Mouse (Mus musculus) midbrain, embryonic 14.5 days (tissue): ENCODE measurements around the gene Txnrd3. TPM values are rescaled to one million over a fixed set of nuclear protein-coding genes. Genes with fewer than 3 reads are reported as not detected.

Source experiments
- ATAC-seq: fragments of 200-750 bp; cut with Nextera tagmentation; 2 replicates; pipeline ENCODE4 v1.8.0; 2017; ENCODE audit warnings: moderate number of reproducible peaks, moderate library complexity; ENCODE audit not compliant: low FRiP score, low TSS enrichment
- DNase-seq: peaks from one replicate; pipeline ENCODE4 v3.0.0-alpha.2; 2015
- H3K27ac ChIP-seq: fragments of 300-500 bp; sonication (generic); replicated peaks from 2 replicates; pipeline ENCODE4 v1.5.1; 2014; ENCODE audit warnings: mild to moderate bottlenecking, low read depth, low read length, moderate library complexity
- H3K27me3 ChIP-seq: fragments of 300-500 bp; sonication (generic); 2 replicates; pipeline ENCODE4 v1.6.1; 2014; ENCODE audit warnings: low read length, control low read depth, mixed read lengths; ENCODE audit not compliant: control insufficient read depth, insufficient read depth
- H3K36me3 ChIP-seq: fragments of 300-500 bp; sonication (generic); 2 replicates; pipeline ENCODE4 v1.6.1; 2014; ENCODE audit warnings: low read length, control low read depth; ENCODE audit not compliant: control insufficient read depth, insufficient read depth
- H3K4me1 ChIP-seq: fragments of 300-500 bp; sonication (generic); 2 replicates; pipeline ENCODE4 v1.6.1; 2014; ENCODE audit warnings: mild to moderate bottlenecking, antibody characterized with exemption, low read length, control low read depth; ENCODE audit not compliant: control insufficient read depth, insufficient read depth
- H3K4me2 ChIP-seq: fragments of 300-500 bp; sonication (generic); 2 replicates; pipeline ENCODE4 v1.6.1; 2014; ENCODE audit warnings: mild to moderate bottlenecking, low read length, moderate library complexity
- H3K4me3 ChIP-seq: fragments of 300-500 bp; sonication (generic); replicated peaks from 2 replicates; pipeline ENCODE4 v1.5.1; 2014; ENCODE audit warnings: low read depth, low read length
- H3K9ac ChIP-seq: fragments of 300-500 bp; sonication (generic); replicated peaks from 2 replicates; pipeline ENCODE4 v1.6.1; 2014; ENCODE audit warnings: mild to moderate bottlenecking, low read length, moderate library complexity
- H3K9me3 ChIP-seq: fragments of 300-500 bp; sonication (generic); 2 replicates; pipeline ENCODE4 v1.6.1; 2016; ENCODE audit warnings: low read length, control low read depth, mixed read lengths; ENCODE audit not compliant: control insufficient read depth
- WGBS: fragments of 180-500 bp; shearing (Covaris S2); extraction: QIAGEN DNeasy Blood & Tissue Kit; methylation state at CpG from one replicate; pipeline ENCODE4 v1.1.7; 2014; 5-methylcytosine and 5-hydroxymethylcytosine counted together
- polyA plus RNA-seq: library from polyadenylated mRNA; unstranded; fragments of >200 nt; fragmentation: Nextera tagmentation; extraction: Ambion mirVana; gene quantifications from 2 replicates; pipeline ENCODE4 v1.2.1, GENCODE M21; 2014

The Txnrd3 gene
- polyA plus RNA-seq, 1 experiment from 2014 or later = 17.6 TPM

DNA sequence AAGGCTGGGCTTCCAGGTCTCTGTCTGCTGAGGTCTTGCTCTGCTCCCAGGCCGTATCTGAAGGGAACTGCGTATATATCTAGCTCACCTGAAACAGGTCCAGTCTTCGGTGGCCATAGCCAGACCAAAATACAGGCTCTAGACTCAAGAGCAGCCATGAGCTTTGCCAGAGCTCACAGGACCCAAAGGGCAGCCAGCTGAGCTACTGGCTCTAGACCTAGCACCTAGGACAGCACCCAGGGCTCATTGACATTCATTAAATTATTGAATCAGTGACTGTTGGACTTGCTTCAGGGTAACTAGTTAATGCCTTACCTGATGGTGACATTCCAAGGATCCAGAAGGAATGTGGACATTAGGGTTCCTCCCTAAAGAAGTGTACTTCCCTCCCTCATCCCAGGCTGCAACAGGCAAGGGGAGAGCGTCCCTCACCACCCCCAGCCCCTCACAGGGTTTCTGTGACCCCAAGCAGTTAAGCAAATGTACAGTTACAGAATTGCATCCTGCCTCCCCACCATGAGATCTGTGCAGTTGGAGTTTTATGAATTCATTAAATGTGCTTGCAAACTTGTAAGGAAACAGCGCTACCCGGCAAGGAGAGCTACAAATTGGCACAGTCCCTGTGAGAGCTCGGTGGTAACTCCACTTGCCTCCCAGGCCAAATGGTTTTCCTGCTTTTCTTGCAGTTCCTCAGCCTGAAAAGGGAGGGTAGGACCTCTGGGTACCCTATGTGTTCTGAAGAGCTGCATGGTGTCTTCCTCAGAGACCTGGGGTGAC is 29.0 kb upstream of the Txnrd3 start:
- H3K9me3 ChIP-seq = no peaks in the 10 kb centered on the region
- H3K4me1 ChIP-seq = peaks cover 23% of the 10 kb centered on the region
- DNase-seq = peak; percentile 29
- no peaks in the 10 kb centered on the region for H3K36me3 ChIP-seq
- H3K27ac ChIP-seq = peak overlapping the region; percentile 93
- no peaks in the 10 kb centered on the region for H3K27me3 ChIP-seq
- H3K4me2 ChIP-seq = no peak overlapping the region
- 67% methylated on average over 7 of the region's 7 CpGs for WGBS
- H3K9ac ChIP-seq = no peak overlapping the region
- no peak for ATAC-seq
- no peak overlapping the region for H3K4me3 ChIP-seq

DNA sequence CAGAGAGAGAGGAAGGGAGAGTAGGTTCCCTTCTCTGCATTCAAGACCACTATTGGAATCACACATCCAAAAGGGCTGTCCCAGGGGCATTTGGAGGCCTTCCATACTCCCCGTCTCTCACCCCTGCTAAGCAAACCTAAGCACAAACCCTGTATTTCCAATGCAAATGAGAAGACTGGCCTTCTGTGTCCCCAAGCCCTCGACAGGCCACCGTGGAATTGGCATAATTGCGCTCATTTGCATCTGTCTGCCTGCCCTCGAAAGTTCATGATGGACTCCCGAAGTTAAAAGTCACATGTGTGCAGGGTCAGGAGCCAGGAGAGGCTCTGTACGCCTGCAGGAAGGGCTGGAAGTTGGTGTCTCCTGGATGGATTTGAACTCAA is 28.4 kb upstream of the Txnrd3 start:
- Histone ChIP-seq H3K9ac (no peak overlapping the region), H3K4me1 (peaks cover 23% of the 10 kb centered on the region), H3K27me3 (no peaks in the 10 kb centered on the region), H3K4me2 (no peak overlapping the region), H3K9me3 (no peaks in the 10 kb centered on the region), H3K36me3 (no peaks in the 10 kb centered on the region), H3K4me3 (no peak overlapping the region), H3K27ac (peak overlapping the region; percentile 93)
- WGBS = 19% methylated on average over 7 of the region's 7 CpGs
- DNase-seq (peak; percentile 58), ATAC-seq (no peak)

- no peak overlapping the region for H3K4me3 ChIP-seq
Observed at GRCm38 (mm10) chr6:89622647-89623046, 21.1 kb upstream of the Txnrd3 start.

GRCm38 (mm10) chr6:89628045-89628785 is 15.6 kb upstream of the Txnrd3 start:
- ATAC-seq = no peak
- Histone ChIP-seq H3K4me2 (no peak overlapping the region), H3K27me3 (no peaks in the 10 kb centered on the region), H3K4me1 (peaks cover 3% of the 10 kb centered on the region; the same call in 1 of the 2 replicates), H3K9me3 (no peaks in the 10 kb centered on the region), H3K36me3 (no peaks in the 10 kb centered on the region), H3K9ac (no peak overlapping the region), H3K27ac (no peak overlapping the region), H3K4me3 (no peak overlapping the region)
- WGBS = 72% methylated on average over 8 of the region's 8 CpGs
- no peak for DNase-seq

More at GRCm38 (mm10) chr6:89622647-89623046, 21.1 kb upstream of the Txnrd3 start:
- no peak overlapping the region for H3K4me2 ChIP-seq
- DNase-seq (no peak), ATAC-seq (no peak)
- H3K27ac ChIP-seq = no peak overlapping the region
- H3K4me1 ChIP-seq = no peaks in the 10 kb centered on the region
- H3K9ac ChIP-seq = no peak overlapping the region
- H3K36me3 ChIP-seq = no peaks in the 10 kb centered on the region
- no peaks in the 10 kb centered on the region for H3K27me3 ChIP-seq
- H3K9me3 ChIP-seq = no peaks in the 10 kb centered on the region
- 88% methylated on average over 3 of the region's 3 CpGs for WGBS

DNA sequence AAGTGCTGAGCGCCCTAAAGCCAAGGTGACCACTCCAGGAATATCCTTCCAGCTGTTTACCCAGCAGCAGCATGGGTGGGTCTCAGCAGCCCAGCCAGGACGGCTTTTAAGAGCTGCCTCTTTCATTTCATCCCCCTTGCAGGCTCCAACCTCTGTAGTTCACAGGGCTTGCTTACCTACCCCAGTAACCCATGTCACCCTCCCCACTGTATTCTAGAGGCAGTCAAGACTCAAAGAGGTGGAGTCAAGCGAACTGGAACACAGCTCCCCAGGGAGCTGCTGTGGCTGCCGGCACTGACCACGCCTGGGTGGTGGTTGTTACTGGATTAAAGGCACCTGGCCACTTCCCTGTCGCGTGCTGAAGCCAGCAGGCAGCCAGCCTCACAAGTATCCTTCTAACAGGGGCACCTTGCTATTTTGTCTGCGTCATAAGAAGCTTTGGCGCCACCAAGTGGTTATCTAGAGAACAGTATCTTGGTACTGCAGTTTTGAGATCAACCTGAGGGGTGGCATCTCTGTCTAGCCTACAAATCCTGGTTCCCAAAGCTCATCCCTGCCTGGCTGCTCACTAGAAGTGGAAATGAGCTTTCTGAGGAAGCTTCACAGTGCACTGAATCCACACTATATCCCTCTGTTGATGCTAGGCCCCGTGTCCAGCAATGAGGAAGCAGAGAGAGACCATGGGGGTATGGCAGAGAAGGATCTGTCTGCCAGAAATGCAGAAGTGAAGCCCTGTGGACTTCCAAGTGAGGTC is 11.8 kb upstream of the Txnrd3 start:
- 11% methylated on average over 10 of the region's 10 CpGs for whole genome bisulfite sequencing
- no peak overlapping the region for H3K27ac ChIP-seq
- no peaks in the 10 kb centered on the region for H3K36me3 ChIP-seq
- no peak overlapping the region; the same call in 1 of the 2 replicates for H3K9ac ChIP-seq
- H3K4me2 ChIP-seq = peak overlapping the region; percentile 30; the same call in 1 of the 2 replicates
- H3K27me3 ChIP-seq = no peaks in the 10 kb centered on the region
- H3K9me3 ChIP-seq = no peaks in the 10 kb centered on the region
- ATAC-seq = peak; percentile 67
- peak; percentile 95 for DNase-seq
- no peak overlapping the region for H3K4me3 ChIP-seq
- H3K4me1 ChIP-seq = peaks cover 3% of the 10 kb centered on the region; the same call in 1 of the 2 replicates

DNA sequence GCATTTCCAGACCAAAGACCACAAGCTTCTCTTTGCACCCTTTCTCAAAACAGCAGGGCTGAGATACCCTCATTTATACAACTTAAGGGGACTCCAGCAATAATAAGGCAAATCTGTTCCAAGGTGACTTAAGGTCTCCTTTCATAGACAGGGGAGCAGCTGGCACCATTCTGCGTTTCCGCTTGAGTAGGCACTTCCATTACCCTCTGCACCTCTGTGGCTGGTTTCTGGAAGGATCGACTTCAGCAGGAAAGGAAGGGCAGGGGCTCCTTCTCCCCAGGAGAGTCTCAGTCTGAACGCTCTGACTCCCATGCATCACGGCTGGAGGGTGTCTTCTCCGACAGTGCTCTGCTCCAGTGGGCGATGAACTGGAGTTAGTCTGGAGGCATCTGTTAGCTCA is 10.7 kb upstream of the Txnrd3 start:
- H3K9me3 ChIP-seq = no peaks in the 10 kb centered on the region
- no peak overlapping the region for H3K4me2 ChIP-seq
- ATAC-seq (no peak), DNase-seq (no peak)
- peaks cover 3% of the 10 kb centered on the region; the same call in 1 of the 2 replicates for H3K4me1 ChIP-seq
- no peaks in the 10 kb centered on the region for H3K36me3 ChIP-seq
- no peak overlapping the region for H3K27ac ChIP-seq
- no peak overlapping the region for H3K4me3 ChIP-seq
- H3K27me3 ChIP-seq = no peaks in the 10 kb centered on the region
- WGBS = 53% methylated on average over 7 of the region's 7 CpGs
- H3K9ac ChIP-seq = no peak overlapping the region

- H3K4me3 ChIP-seq = no peak overlapping the region
- DNase-seq = no peak
- no peak overlapping the region for H3K9ac ChIP-seq
- ATAC-seq = no peak
- H3K4me2 ChIP-seq = no peak overlapping the region
- no peaks in the 10 kb centered on the region for H3K9me3 ChIP-seq
- WGBS = 56% methylated on average over 8 of the region's 8 CpGs
- no peaks in the 10 kb centered on the region for H3K27me3 ChIP-seq
- H3K4me1 ChIP-seq = peaks cover 3% of the 10 kb centered on the region; the same call in 1 of the 2 replicates
- H3K27ac ChIP-seq = no peak overlapping the region
- H3K36me3 ChIP-seq = no peaks in the 10 kb centered on the region
Observed at GRCm38 (mm10) chr6:89634400-89634799, 9.4 kb upstream of the Txnrd3 start.

GRCm38 (mm10) chr6:89637977-89638376 is 5.8 kb upstream of the Txnrd3 start:
- ATAC-seq (no peak), DNase-seq (no peak)
- Histone ChIP-seq H3K27me3 (no peaks in the 10 kb centered on the region), H3K4me2 (no peak overlapping the region), H3K4me1 (no peaks in the 10 kb centered on the region), H3K36me3 (no peaks in the 10 kb centered on the region), H3K27ac (no peak overlapping the region), H3K9ac (no peak overlapping the region), H3K9me3 (no peaks in the 10 kb centered on the region), H3K4me3 (no peak overlapping the region)
- WGBS = 80% methylated on average over 4 of the region's 4 CpGs
